Mouse (Mus musculus) bone marrow, adult 2 months (tissue): ENCODE measurements at regions not wholly inside any gene's neighbourhood (a gene's known extent, or its start where the extent isn't known, plus 50 kb on each side); places are given as distances from the start of the nearest gene placed in this dataset.

Source experiments
- CTCF ChIP-seq: fragments of 200-500 bp; IDR thresholded peaks from 2 replicates; pipeline ENCODE4 v1.5.1; 2011; ENCODE audit warnings: low read length, control low read depth; ENCODE audit not compliant: control insufficient read depth, insufficient read depth
- POLR2A ChIP-seq: fragments of 200-500 bp; IDR thresholded peaks from 2 replicates; pipeline ENCODE4 v1.6.1; 2011; ENCODE audit warnings: low read depth, mild to moderate bottlenecking, control low read depth, low read length, borderline replicate concordance; ENCODE audit not compliant: control insufficient read depth

DNA sequence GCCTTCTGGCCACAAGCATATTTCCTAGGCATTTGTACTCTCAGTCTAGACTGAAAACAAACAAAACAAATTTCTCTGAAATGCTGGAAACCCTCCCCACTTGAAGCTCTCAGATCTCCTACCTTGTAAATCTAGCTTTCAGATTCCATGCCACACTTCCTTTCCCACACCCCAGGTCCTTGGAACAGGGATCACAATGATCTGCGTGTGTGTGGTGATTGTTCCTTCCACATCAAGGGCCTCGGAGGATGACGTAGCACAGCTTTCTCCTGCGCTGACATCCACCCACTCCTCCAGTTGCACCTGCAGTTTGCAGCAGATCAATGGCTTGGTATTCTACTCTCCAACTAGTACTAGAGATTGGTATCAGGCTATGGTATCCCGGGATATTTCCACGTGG lies 120.7 kb upstream of the Cdkn2b start:
- TF ChIP-seq POLR2A = no peak
- no peak for TF ChIP-seq CTCF
